Mouse (Mus musculus) spleen, postnatal 0 days (tissue): ENCODE measurements around the gene Pex19. TPM values are rescaled to one million over a fixed set of nuclear protein-coding genes. Genes with fewer than 3 reads are reported as not detected.

Experiments used
- polyA plus RNA-seq: library from polyadenylated mRNA; unstranded; fragments of >200 nt; fragmentation: Nextera tagmentation; extraction: Ambion mirVana; gene quantifications from 2 replicates; pipeline ENCODE4 v1.2.1, GENCODE M21; 2015

Gene Pex19
- 41.0 and 46.4 TPM in 2 replicates for polyA plus RNA-seq

DNA sequence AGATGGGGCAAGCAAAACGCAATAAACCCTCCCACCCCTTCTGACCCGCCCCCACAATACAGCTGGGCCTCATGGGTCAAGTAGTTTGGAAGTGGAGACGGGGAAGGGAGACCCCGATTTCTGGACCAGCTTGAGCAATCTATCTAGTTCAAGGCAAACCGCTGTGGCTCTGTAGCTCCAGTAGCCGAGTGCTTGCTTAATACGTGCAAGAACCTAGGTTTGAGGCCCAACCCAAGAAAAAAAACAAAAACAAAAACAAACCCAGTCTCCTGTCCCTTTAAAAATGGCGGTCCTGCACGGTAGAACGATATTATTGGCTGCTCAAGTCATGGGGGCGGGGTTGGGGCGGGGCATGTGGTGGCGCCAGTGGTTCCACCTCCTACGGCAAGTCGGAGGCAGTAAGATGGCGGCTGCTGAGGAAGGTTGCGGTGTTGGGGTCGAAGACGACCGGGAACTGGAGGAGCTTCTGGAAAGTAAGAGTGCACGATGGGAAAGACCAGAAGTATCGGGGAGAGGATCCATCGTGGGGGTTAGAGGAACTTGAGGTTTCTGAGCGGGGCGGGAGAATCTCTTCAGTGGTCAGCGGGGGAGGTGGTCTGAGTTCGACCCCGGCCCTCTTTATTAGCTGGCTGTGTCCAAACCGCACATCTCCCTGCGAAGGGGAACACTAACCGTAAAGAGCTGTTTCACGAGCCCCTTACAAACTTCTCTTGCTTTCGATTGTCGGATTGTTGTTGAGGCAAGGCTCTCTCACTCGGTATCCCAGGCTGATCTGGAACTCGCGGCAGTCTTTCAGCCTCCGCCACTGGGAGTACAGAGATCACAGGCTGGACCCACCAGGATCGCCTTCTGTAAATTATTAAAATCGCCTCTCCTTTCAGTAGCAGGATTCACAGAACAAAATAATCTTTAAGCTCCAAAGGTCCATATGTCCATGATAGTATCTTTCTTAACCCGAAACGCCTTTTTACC lies at the start of gene Pex19:
Gene Pex19, plus strand, starts transcription at position 380 of the 972 bp plus-strand sequence.

DNA sequence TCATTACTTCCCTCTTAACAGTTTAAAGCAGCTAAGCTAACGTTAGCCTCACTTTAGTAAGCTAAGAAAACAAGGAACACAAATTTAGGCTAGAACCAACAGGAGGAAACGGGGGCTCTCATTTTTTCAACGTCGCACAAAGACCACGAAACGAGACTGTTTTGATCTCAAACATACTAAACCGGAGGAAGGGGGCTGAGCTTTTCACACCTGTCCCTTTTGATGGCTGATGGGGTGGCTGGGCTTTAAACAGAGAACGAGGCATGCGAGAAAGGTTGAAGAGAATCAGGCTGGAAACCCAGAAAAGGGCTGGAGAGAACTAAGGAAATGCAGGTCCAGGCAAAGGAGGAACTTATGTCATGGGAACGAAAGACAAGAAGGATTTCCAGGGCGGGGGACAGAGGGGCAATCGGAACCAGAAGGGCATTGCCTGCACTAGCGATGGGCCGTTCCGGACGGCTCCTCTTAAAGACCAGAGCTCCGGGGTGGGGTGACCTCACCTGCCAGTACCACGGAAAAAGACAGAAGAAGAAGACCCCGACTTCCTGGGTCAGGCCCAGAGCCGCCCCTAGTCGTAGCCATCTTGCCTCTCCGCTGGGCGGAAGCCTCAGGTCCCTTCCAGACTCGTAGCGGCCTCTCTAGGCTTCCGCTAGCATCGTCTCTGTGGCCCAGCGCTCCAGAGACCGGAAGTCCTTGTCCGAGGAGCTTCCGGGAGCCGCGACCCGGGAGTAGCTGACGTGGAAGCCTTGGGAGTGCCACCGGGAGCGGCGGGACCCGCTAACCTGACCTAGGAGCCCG lies 44.3 kb upstream of the Pex19 start, which contains the start of the genes Copa and Ncstn:
Gene Copa, plus strand, starts transcription at position 429 of the 798 bp plus-strand sequence.
Gene Ncstn, minus strand, starts transcription at position 695 of the 798 bp plus-strand sequence.

DNA sequence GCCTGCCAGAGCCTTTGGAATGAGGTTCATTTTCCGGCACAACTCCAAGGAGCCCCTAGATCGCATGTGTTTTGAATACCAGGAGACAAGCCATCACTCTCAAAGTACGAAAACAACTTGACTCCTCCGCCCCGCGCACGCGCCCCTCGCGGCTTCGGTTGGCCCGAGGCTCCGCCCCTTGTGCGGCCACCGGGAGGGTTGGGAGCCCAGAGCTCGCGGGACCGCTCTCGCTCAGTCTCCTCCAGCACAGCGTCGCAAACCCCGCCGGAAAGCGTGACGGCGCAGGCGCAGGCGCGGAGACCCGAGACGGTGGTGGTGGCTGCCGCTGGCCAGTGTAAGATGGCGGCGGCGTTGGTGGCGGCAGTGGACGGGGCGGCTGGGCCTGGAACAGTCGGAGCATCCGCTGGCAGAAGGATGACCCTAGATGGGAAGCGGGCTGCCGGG lies 21.3 kb downstream of the Pex19 start, which contains the start of gene Dcaf8:
Gene Dcaf8, plus strand, starts transcription at position 250 of the 444 bp plus-strand sequence.

Other genes starting within 250 kb of the Pex19 start
- gene Gm10521, start 231.1 kb upstream of the Pex19 start, polyA plus RNA-seq = 0.35 and 0.47 TPM in 2 replicates
- gene Slamf6, start 209.2 kb upstream of the Pex19 start, polyA plus RNA-seq = 6.4 and 11.9 TPM in 2 replicates
- 2.6 and 3.0 TPM in 2 replicates for gene Vangl2, start 98.3 kb upstream of the Pex19 start, polyA plus RNA-seq
- gene Nhlh1, start 69.2 kb upstream of the Pex19 start, polyA plus RNA-seq = not detected in 2 replicates
- gene Copa, start 44.2 kb upstream of the Pex19 start, polyA plus RNA-seq = 56.9 and 66.1 TPM in 2 replicates
- 41.3 and 48.7 TPM in 2 replicates for gene Ncstn, start 44.0 kb upstream of the Pex19 start, polyA plus RNA-seq
- gene Dcaf8, start 21.3 kb downstream of the Pex19 start, polyA plus RNA-seq = 70.2 and 78.3 TPM in 2 replicates
- 26.7 and 34.6 TPM in 2 replicates for gene Pea15a, start 80.0 kb downstream of the Pex19 start, polyA plus RNA-seq
- gene Casq1, start 93.1 kb downstream of the Pex19 start, polyA plus RNA-seq = 0.57 and 0.62 TPM in 2 replicates
- gene Atp1a4, start 131.7 kb downstream of the Pex19 start, polyA plus RNA-seq = not detected in 2 replicates
- gene Igsf8, start 134.9 kb downstream of the Pex19 start, polyA plus RNA-seq = 19.6 and 21.5 TPM in 2 replicates
- gene Atp1a2, start 171.3 kb downstream of the Pex19 start, polyA plus RNA-seq = 1.5 and 2.7 TPM in 2 replicates
- 0.07 TPM in 1 of 2 replicates, not detected in the other for gene Kcnj9, start 202.6 kb downstream of the Pex19 start, polyA plus RNA-seq
- 0.28 and 0.35 TPM in 2 replicates for gene Kcnj10, start 214.5 kb downstream of the Pex19 start, polyA plus RNA-seq
- 3.3 and 3.5 TPM in 2 replicates for gene Pigm, start 249.8 kb downstream of the Pex19 start, polyA plus RNA-seq